Mouse (Mus musculus): ENCODE results near the gene Cog5. TPM values are rescaled to one million over a fixed set of nuclear protein-coding genes. Genes with fewer than 3 reads are reported as not detected.

The Cog5 gene
- total RNA-seq, 2 experiments from 2014 or later = 56.9 to 60.5 TPM

Other genes starting within 250 kb of the Cog5 start
- 10 to 100 TPM; 13.6 to 15.1 TPM for gene Cbll1, start 155.3 kb upstream of the Cog5 start, total RNA-seq (2021)
- under 1 TPM; 0.17 to 0.32 TPM for gene Slc26a4, start 94.9 kb upstream of the Cog5 start, total RNA-seq (2021)
- gene Bcap29, start 20.2 kb upstream of the Cog5 start, total RNA-seq (2021) = 10 to 100 TPM; 25.9 to 27.5 TPM
- 1 to 10 TPM; 8.9 to 9.1 TPM for gene Dus4l, start within 50 bp of the Cog5 start, total RNA-seq (2021)
- gene Gpr22, start 59.1 kb downstream of the Cog5 start, total RNA-seq (2021) = 10 to 100 TPM; 20.9 to 22.4 TPM